Mouse (Mus musculus) neural tube, embryonic 12.5 days (tissue): ENCODE data around the gene Frem2. TPM values are rescaled to one million over a fixed set of nuclear protein-coding genes. Genes with fewer than 3 reads are reported as not detected.

Source experiments
- ATAC-seq: fragments of 200-750 bp; cut with Nextera tagmentation; 2 replicates; pipeline ENCODE4 v1.8.0; 2017; ENCODE audit warnings: low read depth, mild to moderate bottlenecking, moderate TSS enrichment, moderate library complexity; ENCODE audit not compliant: low FRiP score
- H3K27ac ChIP-seq: fragments of 300-500 bp; sonication (generic); 2 replicates; pipeline ENCODE4 v1.5.1; 2016
- H3K27me3 ChIP-seq: fragments of 300-500 bp; sonication (generic); replicated peaks from 2 replicates; pipeline ENCODE4 v1.6.1; 2016; ENCODE audit warnings: mild to moderate bottlenecking
- H3K36me3 ChIP-seq: fragments of 300-500 bp; sonication (generic); 2 replicates; pipeline ENCODE4 v1.6.1; 2016; ENCODE audit warnings: mild to moderate bottlenecking
- H3K4me1 ChIP-seq: fragments of 300-500 bp; sonication (generic); 2 replicates; pipeline ENCODE4 v1.6.1; 2016
- H3K4me2 ChIP-seq: fragments of 300-500 bp; sonication (generic); replicated peaks from 2 replicates; pipeline ENCODE4 v1.6.1; 2016; ENCODE audit warnings: mild to moderate bottlenecking
- H3K4me3 ChIP-seq: fragments of 300-500 bp; sonication (generic); 2 replicates; pipeline ENCODE4 v1.5.1; 2016
- H3K9ac ChIP-seq: fragments of 300-500 bp; sonication (generic); 2 replicates; pipeline ENCODE4 v1.6.1; 2016; ENCODE audit warnings: mild to moderate bottlenecking
- H3K9me3 ChIP-seq: fragments of 300-500 bp; sonication (generic); 2 replicates; pipeline ENCODE4 v1.6.1; 2016; ENCODE audit warnings: mild to moderate bottlenecking
- WGBS: fragments of 180-500 bp; shearing (Covaris S2); methylation state at CpG from one replicate; pipeline ENCODE4 v1.1.7; 2016; 5-methylcytosine and 5-hydroxymethylcytosine counted together
- polyA plus RNA-seq: library from polyadenylated mRNA; unstranded; fragments of >200 nt; fragmentation: Nextera tagmentation; extraction: Ambion mirVana; gene quantifications from 2 replicates; pipeline ENCODE4 v1.2.1, GENCODE M21; 2016

Gene Frem2
- polyA plus RNA-seq, 1 experiment from 2014 or later, result 2.1 TPM

GRCm38 (mm10) chr3:53522794-53523193 is 134.4 kb downstream of the Frem2 start:
- no peaks in the 10 kb centered on the region for H3K27me3 ChIP-seq
- no peaks in the 10 kb centered on the region for H3K9me3 ChIP-seq
- ATAC-seq, result no peak
- no peak overlapping the region for H3K9ac ChIP-seq
- no peak overlapping the region for H3K4me2 ChIP-seq
- H3K27ac ChIP-seq, result no peak overlapping the region
- no peaks in the 10 kb centered on the region for H3K36me3 ChIP-seq
- H3K4me1 ChIP-seq, result no peaks in the 10 kb centered on the region
- no peak overlapping the region for H3K4me3 ChIP-seq
- 82% methylated on average over 10 of the region's 10 CpGs for WGBS

- ATAC-seq, result no peak
- no peaks in the 10 kb centered on the region for H3K4me1 ChIP-seq
- no peak overlapping the region for H3K4me3 ChIP-seq
- 87% methylated on average over 4 of the region's 4 CpGs for WGBS
- no peaks in the 10 kb centered on the region for H3K36me3 ChIP-seq
- no peak overlapping the region for H3K9ac ChIP-seq
- H3K4me2 ChIP-seq, result no peak overlapping the region
- H3K27me3 ChIP-seq, result no peaks in the 10 kb centered on the region
- no peaks in the 10 kb centered on the region for H3K9me3 ChIP-seq
- H3K27ac ChIP-seq, result no peak overlapping the region
These were observed 142.7 kb downstream of the Frem2 start for GRCm38 (mm10) chr3:53514221-53515065.

GRCm38 (mm10) chr3:53513096-53513495 is 144.1 kb downstream of the Frem2 start:
- H3K9me3 ChIP-seq, result no peaks in the 10 kb centered on the region
- H3K27ac ChIP-seq, result no peak overlapping the region
- no peak for ATAC-seq
- no peak overlapping the region for H3K4me2 ChIP-seq
- 63% methylated on average over 5 of the region's 5 CpGs for WGBS
- no peak overlapping the region for H3K9ac ChIP-seq
- H3K36me3 ChIP-seq, result no peaks in the 10 kb centered on the region
- no peaks in the 10 kb centered on the region for H3K27me3 ChIP-seq
- no peaks in the 10 kb centered on the region for H3K4me1 ChIP-seq
- no peak overlapping the region for H3K4me3 ChIP-seq

GRCm38 (mm10) chr3:53502428-53502827 is 154.7 kb downstream of the Frem2 start:
- no peak for ATAC-seq
- WGBS, result 75% methylated on average over 6 of the region's 6 CpGs
- Histone ChIP-seq H3K4me1 (no peaks in the 10 kb centered on the region), H3K27ac (no peak overlapping the region), H3K4me2 (no peak overlapping the region), H3K27me3 (no peaks in the 10 kb centered on the region), H3K9me3 (no peaks in the 10 kb centered on the region), H3K4me3 (no peak overlapping the region), H3K9ac (no peak overlapping the region), H3K36me3 (no peaks in the 10 kb centered on the region)

- WGBS, result 74% methylated on average over 6 of the region's 6 CpGs
These were observed 158.7 kb downstream of the Frem2 start for GRCm38 (mm10) chr3:53498351-53498905.

GRCm38 (mm10) chr3:53488353-53488752 is 168.8 kb downstream of the Frem2 start, which contains the start of gene Stoml3:
Stoml3 (plus strand) TSS chr3:53488653.
- H3K4me2 ChIP-seq, result no peak within 1 kb of the TSS
- H3K27me3 ChIP-seq, result no peaks in the 10 kb centered on the region
- H3K36me3 ChIP-seq, result no peaks in the 10 kb centered on the region
- no peaks in the 10 kb centered on the region for H3K9me3 ChIP-seq
- H3K4me1 ChIP-seq, result no peaks in the 10 kb centered on the region
- H3K4me3 ChIP-seq, result no peak within 1 kb of the TSS
- H3K9ac ChIP-seq, result no peak within 1 kb of the TSS
- no peak within 1 kb of the TSS for H3K27ac ChIP-seq
- 83% methylated on average over 6 of the region's 6 CpGs for WGBS
- no peak for ATAC-seq

More at GRCm38 (mm10) chr3:53498351-53498905, 158.7 kb downstream of the Frem2 start:
- H3K27me3 ChIP-seq, result no peaks in the 10 kb centered on the region
- ATAC-seq, result no peak
- H3K9me3 ChIP-seq, result no peaks in the 10 kb centered on the region
- no peak overlapping the region for H3K9ac ChIP-seq
- no peaks in the 10 kb centered on the region for H3K36me3 ChIP-seq
- no peak overlapping the region for H3K4me3 ChIP-seq
- H3K4me2 ChIP-seq, result no peak overlapping the region
- no peaks in the 10 kb centered on the region for H3K4me1 ChIP-seq
- no peak overlapping the region for H3K27ac ChIP-seq

GRCm38 (mm10) chr3:53486996-53487576 is 170.1 kb downstream of the Frem2 start:
- Histone ChIP-seq H3K4me2 (no peak overlapping the region), H3K27ac (no peak overlapping the region), H3K36me3 (peaks cover 7% of the 10 kb centered on the region; the same call in 1 of the 2 replicates), H3K9ac (no peak overlapping the region), H3K9me3 (no peaks in the 10 kb centered on the region), H3K4me1 (no peaks in the 10 kb centered on the region), H3K27me3 (no peaks in the 10 kb centered on the region), H3K4me3 (no peak overlapping the region)
- ATAC-seq, result no peak
- 85% methylated on average over 9 of the region's 9 CpGs for WGBS

GRCm38 (mm10) chr3:53486561-53486960 is 170.6 kb downstream of the Frem2 start:
- H3K4me1 ChIP-seq, result no peaks in the 10 kb centered on the region
- no peaks in the 10 kb centered on the region for H3K9me3 ChIP-seq
- H3K36me3 ChIP-seq, result peaks cover 12% of the 10 kb centered on the region; the same call in 1 of the 2 replicates
- no peak overlapping the region for H3K4me2 ChIP-seq
- no peaks in the 10 kb centered on the region for H3K27me3 ChIP-seq
- no peak overlapping the region for H3K27ac ChIP-seq
- no peak overlapping the region for H3K9ac ChIP-seq
- ATAC-seq, result no peak
- 85% methylated on average over 10 of the region's 10 CpGs for WGBS
- no peak overlapping the region for H3K4me3 ChIP-seq

GRCm38 (mm10) chr3:53483414-53484059 is 173.6 kb downstream of the Frem2 start:
- H3K9ac ChIP-seq, result no peak overlapping the region
- no peaks in the 10 kb centered on the region for H3K4me1 ChIP-seq
- H3K27ac ChIP-seq, result no peak overlapping the region
- H3K36me3 ChIP-seq, result peaks cover 37% of the 10 kb centered on the region
- H3K9me3 ChIP-seq, result no peaks in the 10 kb centered on the region
- H3K4me2 ChIP-seq, result no peak overlapping the region
- WGBS, result 92% methylated on average over 8 of the region's 8 CpGs
- ATAC-seq, result no peak
- no peaks in the 10 kb centered on the region for H3K27me3 ChIP-seq
- no peak overlapping the region for H3K4me3 ChIP-seq

GRCm38 (mm10) chr3:53478419-53479046 is 178.6 kb downstream of the Frem2 start:
- no peaks in the 10 kb centered on the region for H3K27me3 ChIP-seq
- no peaks in the 10 kb centered on the region for H3K9me3 ChIP-seq
- H3K4me2 ChIP-seq, result no peak overlapping the region
- no peak for ATAC-seq
- H3K36me3 ChIP-seq, result peaks cover 80% of the 10 kb centered on the region
- whole genome bisulfite sequencing, result 96% methylated on average over 30 of the region's 30 CpGs
- H3K4me3 ChIP-seq, result no peak overlapping the region
- H3K27ac ChIP-seq, result no peak overlapping the region
- H3K4me1 ChIP-seq, result no peaks in the 10 kb centered on the region
- H3K9ac ChIP-seq, result no peak overlapping the region

GRCm38 (mm10) chr3:53477468-53477867 is 179.7 kb downstream of the Frem2 start:
- H3K4me2 ChIP-seq, result no peak overlapping the region
- H3K27ac ChIP-seq, result no peak overlapping the region
- no peaks in the 10 kb centered on the region for H3K27me3 ChIP-seq
- no peaks in the 10 kb centered on the region for H3K9me3 ChIP-seq
- no peak overlapping the region for H3K4me3 ChIP-seq
- ATAC-seq, result no peak
- no peaks in the 10 kb centered on the region for H3K4me1 ChIP-seq
- 93% methylated on average over 17 of the region's 17 CpGs for WGBS
- H3K36me3 ChIP-seq, result peaks cover 87% of the 10 kb centered on the region
- H3K9ac ChIP-seq, result no peak overlapping the region

GRCm38 (mm10) chr3:53475889-53476288 is 181.3 kb downstream of the Frem2 start:
- Histone ChIP-seq H3K27me3 (no peaks in the 10 kb centered on the region), H3K36me3 (peaks cover 89% of the 10 kb centered on the region), H3K4me1 (no peaks in the 10 kb centered on the region), H3K27ac (no peak overlapping the region), H3K4me3 (no peak overlapping the region), H3K4me2 (no peak overlapping the region), H3K9ac (no peak overlapping the region), H3K9me3 (no peaks in the 10 kb centered on the region)
- ATAC-seq, result no peak
- 70% methylated on average over 6 of the region's 6 CpGs for WGBS
